Mouse (Mus musculus): ENCODE measurements around the gene Scfd2. TPM values are rescaled to one million over a fixed set of nuclear protein-coding genes. Genes with fewer than 3 reads are reported as not detected.

The Scfd2 gene
- polyA plus RNA-seq (2014; fragmentation: Illumina TruSeq; extraction: RNeasy Lipid Tissue Mini Kit (QIAGEN cat#74804); ENCODE audit: insufficient read depth, low read depth, low replicate concordance) = 6.4 TPM

DNA sequence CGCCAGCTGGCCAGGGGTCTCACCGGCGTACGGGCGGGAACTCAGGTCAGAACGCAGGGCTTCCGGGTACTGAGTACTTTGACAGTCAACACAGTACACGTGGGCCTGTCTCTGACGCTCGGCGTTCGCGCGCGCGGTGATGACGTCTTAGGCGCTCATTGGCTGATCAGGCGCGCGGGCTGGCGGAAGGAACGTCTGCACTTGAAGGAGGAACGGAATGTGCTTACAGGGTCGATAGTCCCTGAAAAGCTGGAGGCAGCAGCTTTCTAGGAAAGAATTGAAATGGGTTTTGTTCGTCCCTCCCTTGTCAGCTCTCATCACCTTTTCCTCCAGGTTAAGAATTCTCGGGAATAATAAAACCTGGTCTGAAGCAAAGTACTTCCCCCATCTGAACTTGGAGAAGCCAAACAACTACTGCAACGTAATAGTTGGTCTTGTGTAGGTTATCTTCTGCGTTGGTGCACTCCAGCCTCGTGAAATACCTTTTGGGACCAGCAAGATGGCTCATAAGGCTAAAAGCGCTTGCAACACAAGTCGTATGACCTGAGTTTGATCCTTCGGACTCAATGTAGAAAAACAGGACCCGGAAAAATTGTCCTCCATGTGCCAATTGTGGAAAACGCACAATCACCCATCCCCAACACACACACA is at the start of gene Scfd2:
Gene Scfd2, minus strand, starts transcription at position 130 of the 651 bp plus-strand sequence.

DNA sequence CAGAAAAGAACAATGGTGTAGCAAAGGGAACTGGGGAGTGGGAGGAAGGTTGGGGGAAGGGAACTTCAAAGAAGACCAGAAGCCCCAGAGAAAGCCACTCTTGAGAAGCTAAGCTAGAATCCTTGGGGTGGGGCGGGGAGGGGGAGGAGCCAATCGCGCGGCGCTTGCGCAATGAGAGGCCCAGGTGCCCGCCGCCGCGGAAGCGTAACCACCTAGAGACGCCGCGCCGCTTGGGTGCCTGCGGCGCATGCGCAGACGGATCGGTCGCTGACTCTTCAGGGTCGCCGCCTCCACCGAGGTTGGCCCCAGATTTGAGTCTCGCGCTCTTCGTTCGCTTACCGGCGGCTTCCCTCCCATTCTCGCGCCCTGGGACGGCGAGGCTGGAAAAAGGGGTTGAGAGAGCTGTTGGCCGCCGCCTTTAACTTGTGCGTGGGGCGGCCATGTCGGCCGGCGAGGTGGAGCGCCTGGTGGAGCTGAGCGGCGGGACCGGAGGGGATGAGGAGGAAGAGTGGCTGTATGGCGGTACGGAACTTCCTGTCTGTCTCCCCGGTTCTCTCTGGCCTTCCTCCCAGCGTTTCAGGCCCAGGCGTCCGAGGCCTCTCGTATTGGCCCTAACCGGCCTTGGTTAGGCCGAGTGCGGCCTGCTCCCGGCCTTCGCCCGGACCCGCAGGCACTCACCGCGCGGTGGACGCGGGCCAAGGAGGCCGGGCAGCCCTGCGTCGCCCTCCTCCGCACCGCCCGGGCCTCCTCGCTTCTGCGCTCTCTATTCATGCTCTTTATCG is 3.9 kb upstream of the Scfd2 start, which contains the start of gene Fip1l1:
Gene Fip1l1, plus strand, starts transcription at position 210 of the 782 bp plus-strand sequence.

DNA sequence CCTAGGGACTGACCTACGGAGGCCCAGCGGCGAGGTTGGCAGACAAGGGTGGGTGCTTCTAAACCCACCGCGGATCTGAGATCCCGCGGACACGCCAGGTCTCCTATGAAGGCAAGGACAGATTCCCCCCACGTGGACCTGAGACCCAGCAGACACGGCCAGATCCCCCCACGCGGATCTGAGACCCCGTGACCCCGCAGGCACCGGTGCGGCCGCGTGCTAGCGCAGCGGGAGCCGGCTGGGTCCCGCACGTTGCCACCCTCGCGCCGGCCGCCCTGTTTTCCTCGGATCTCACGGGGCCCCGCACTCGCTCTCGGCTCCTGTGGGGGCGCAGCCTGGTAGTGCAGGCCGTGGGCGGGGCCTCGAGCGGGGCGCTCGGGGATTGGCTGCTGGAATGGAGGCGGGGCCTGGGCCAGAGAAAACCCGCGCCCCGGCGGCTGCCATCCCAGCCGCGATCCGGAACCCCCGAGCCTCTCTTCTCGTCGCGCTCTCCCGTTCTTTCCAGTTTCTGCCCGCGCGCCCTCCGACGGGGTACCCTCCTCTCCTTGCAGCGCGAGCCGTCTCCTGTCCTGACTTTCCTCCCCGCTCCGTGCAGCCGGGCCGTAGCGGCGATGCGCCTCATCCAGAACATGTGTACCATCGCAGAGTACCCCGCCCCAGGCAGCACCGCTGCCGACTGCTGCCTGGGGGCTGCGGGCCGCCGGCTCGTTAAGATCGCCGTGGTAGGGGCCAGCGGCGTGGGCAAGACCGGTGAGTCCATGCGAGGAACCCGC is 336.5 kb downstream of the Scfd2 start, which contains the start of gene Rasl11b:
Gene Rasl11b, plus strand, starts transcription at position 446 of the 773 bp plus-strand sequence.

Other genes starting within 250 kb of the Scfd2 start
- 16.8 TPM for gene Fip1l1, start 3.7 kb upstream of the Scfd2 start, polyA plus RNA-seq (2014; fragmentation: Illumina TruSeq; extraction: RNeasy Lipid Tissue Mini Kit (QIAGEN cat#74804); ENCODE audit: insufficient read depth, low read depth, low replicate concordance)
- 1.9 TPM for gene Lnx1, start 171.2 kb upstream of the Scfd2 start, polyA plus RNA-seq (2014; fragmentation: Illumina TruSeq; extraction: RNeasy Lipid Tissue Mini Kit (QIAGEN cat#74804); ENCODE audit: insufficient read depth, low read depth, low replicate concordance)

Measured in lung, adult 10 weeks (tissue).